Mouse (Mus musculus): ENCODE measurements at regions not wholly inside any gene's neighbourhood (a gene's known extent, or its start where the extent isn't known, plus 50 kb on each side); places are given as distances from the start of the nearest gene placed in this dataset.

DNA sequence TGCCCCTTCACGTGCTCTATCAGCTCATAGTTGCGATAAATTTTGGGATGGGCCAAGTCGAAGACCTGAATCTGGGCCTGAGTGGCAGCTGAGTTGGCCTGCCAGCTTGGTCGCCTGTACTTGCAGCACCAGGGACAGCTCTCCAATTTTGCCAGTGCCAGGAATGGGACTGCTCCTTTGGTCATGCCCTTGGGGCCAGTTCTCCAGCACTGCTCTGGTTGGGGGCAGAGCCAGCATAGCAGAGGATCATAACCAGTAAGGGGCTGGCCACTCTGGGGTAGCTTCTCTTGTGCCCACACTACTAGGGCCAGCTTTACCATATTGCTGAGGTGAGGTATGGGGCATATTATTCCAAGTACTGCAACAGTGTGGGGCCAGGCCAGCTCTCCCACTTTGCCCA, 397.0 kb upstream of the Cadm2 start:
- no peak for DNase-seq (ENCODE audit: low spot score in 2 of 2)
- intact Hi-C loops (cut with DNase I) = no loop called here

DNA sequence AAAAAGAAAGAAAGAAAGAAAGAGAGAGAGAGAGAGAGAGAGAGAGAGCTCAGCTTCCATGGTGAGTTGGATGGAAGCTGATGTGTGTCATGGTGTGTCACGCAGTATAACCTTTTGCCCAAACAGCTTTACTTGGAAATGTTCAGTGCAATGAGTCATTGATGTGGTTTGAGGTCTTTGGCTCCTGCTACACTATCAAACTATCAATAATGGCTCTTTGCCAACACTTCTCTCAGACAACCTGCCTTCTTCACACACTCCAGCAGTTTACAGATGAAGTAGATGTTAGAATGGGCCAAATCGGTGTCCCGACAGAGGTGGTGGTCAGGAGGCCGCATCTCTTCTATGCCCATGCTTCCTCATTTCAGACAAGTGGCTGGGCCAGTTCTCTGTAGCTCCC, 369.0 kb upstream of the Cadm2 start:
- intact Hi-C loops (cut with DNase I) = no loop called here
- no peak for DNase-seq (ENCODE audit: low spot score in 2 of 2)

DNA sequence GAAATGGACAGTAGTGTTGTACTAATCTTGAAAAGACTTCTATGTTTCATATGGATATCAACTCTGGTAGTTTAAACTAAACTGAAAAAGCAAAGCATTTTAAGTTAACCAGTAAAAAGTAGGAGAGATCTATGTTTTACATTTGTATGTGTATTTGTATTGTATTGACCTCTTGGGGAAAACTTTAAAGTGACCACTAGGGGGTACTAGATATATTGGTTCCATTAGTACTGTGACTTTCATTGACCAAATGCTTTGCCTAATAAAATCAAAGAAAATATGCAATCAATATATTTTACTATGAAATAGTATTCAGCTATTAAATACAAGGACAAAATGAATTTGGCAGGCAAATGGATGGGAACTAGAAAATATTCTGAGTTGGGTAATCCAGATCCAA, 355.9 kb upstream of the Cadm2 start:
- intact Hi-C loops (cut with DNase I) = no loop called here
- no peak for DNase-seq (ENCODE audit: low spot score in 2 of 2)

DNA sequence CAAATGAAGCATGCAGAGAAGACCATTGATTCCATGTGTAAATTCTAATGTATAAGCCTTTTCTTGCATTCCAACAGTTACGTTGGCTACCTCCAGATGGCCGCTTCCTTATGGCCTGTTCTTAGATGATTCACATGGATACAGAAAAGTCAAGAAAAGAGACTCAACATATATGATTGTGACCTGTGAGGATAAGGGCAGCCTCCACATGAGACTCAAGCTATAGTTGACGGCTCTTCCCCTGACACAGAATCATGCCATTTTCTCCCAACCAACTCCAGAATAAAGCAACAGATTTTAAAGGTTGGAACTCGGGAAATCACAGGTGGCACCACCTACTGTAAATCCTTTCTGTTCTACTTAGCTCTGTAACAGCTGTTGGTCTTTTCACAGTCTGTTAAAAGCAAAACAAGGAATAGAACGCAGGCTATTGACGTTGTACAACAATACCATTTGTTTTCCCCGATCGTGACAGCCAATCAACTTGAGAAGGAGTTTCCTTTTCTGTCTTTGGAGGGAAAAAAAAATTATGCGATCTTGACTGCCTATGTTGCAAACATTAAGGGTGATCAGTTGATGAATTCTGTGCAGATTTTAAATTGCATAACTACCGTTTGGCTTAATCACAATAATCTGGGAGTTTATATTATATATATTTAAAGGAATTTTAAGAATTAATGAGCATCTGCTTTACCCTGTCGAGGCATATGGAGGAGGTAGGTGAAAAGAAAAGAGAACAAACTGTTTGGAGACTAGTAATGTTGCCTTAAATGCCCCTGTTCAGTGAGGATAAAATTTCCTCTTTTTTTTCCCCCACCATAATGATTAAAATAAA, 347.8 kb upstream of the Cadm2 start:
- intact Hi-C loops (cut with DNase I) = no loop called here
- DNase-seq (ENCODE audit: low spot score in 2 of 2) = peak; percentile 11 to 15

DNA sequence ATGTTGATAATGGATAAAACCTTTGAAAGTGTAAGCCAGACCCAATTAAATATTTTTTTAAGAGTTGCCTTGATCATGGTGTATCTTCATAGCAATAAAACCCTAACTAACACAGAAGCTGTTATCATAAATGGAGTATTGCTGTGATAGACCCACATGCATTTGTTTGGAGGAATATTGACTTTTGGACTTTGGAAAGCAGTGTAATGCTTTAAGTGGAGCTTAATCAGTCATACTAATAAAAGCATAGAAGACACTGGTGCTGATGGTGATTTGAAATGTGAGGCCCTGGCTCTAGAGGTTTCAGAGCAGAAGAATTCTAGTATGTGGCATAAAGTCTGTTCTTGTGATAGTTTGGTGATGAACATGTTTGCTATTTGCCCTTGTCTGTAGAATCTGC, 328.4 kb upstream of the Cadm2 start:
- intact Hi-C loops (cut with DNase I) = no loop called here
- DNase-seq (ENCODE audit: low spot score in 2 of 2) = no peak

DNA sequence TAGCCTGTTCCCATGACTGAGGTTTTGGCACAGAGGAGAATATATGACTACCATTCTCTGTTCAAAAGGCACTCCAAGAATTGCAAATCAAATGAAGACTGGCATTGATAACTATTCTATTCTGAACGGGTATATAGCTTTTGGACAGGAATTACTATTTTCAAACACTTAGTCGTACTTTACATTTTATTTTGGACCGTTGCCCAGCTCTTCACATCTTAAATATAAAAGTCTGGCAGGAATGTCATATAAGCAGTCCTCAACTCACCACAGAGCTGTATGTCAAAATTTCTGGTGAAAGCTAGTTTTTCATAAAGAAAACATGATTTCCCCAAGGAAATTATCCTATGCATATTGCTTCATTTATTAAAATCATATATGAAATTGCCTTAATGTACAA, 323.7 kb upstream of the Cadm2 start:
- DNase-seq (ENCODE audit: low spot score in 2 of 2) = no peak

DNA sequence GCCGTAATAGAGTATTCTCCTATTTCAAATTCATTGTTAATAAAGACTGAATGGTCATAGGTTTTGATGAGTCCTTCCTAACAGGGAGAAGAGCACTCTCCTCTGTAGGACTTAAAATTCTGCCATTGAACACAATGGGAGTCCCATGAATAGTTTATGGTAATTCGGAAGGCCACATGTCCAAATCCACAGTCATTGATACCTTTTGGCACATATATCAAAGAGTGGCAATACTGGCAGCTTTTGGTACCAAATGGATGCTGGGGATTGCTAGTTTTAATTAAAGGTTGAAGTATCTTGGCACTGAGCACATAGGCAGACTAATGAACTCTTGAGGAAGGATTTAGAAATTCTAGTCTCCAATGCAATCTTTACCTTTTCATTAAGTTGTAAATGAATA, 298.5 kb upstream of the Cadm2 start:
- DNase-seq (ENCODE audit: low spot score in 2 of 2) = no peak

More for the DNA sequence above, 323.7 kb upstream of the Cadm2 start:
- intact Hi-C loops (cut with DNase I) = no loop called here

DNA sequence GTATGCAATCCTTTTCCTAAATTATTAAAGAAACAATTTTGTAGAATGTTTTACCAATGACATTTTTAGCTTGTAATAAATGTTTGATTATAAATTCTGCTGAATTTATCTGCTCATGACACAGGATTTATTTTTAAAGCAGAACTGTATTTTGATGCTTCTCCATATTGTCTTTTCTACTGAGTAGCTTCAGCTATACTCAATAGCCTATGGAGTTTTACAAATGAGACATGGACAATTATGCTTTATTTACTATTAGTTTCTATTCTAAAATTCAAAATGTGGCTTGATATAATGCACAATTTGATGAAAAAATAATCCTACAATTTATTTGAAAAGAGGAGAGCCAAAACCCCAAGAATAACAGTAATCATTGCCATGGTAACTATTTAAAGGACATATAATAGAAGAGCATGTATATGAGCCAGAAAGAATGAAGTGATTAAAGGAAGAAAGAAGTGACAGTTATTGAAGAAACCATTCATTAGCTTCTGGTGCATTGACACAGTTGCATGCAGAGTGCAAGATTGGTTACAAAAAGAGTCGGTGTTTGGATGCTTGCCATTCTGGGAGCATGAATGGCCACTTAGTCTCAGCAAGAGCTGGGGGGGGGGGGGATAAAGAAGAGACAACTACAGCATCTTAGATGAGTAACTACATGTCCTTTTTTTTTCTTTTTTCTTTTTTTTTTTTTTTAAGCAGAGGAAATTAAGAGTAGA, 250.8 kb upstream of the Cadm2 start:
- intact Hi-C loops (cut with DNase I) = no loop called here

More for the DNA sequence above, 298.5 kb upstream of the Cadm2 start:
- intact Hi-C loops (cut with DNase I) = no loop called here

DNA sequence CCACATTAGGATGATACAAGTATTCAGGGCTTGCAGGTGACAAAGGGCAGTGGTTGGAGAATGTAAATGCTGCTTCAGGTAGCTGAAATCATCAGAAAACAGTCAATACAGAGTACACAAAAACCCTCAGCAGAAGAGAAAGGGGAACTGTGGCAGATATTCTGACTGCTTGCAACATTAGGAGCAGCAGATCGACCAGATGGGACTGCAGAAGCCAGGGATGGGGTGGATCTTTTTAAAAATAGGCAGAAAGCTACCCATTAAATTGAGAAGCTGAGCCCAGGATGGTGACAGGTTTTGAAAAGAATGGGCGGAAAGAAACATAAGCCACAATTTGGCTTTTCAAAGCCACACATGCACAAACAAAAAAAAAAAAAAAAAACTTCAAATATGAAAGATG, 229.5 kb upstream of the Cadm2 start:
- intact Hi-C loops (cut with DNase I) = no loop called here

More for the DNA sequence above, 250.8 kb upstream of the Cadm2 start:
- no peak for DNase-seq (ENCODE audit: low spot score in 2 of 2)

DNA sequence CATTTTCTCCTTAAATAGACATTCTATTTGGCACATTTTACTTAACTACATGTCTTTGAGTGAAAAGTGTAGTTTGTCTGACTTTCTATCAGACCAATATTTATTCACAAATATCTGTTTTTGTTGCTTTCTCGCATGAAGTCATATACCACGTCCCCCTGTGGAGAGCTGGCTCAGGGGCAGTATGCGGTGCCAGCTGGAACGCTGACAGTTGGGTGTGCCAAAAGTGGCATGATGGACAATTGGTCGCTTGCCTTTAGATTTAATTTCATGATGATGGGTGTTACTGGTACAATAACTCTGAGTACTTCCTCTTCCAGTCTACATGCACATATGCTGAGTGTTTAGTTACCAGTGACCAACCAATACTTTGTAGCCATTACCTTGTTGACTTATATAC, 223.8 kb upstream of the Cadm2 start:
- no peak for DNase-seq (ENCODE audit: low spot score in 2 of 2)
- intact Hi-C loops (cut with DNase I) = no loop called here

More for the DNA sequence above, 229.5 kb upstream of the Cadm2 start:
- peak; percentile 11 to 12 for DNase-seq (ENCODE audit: low spot score in 2 of 2)

DNA sequence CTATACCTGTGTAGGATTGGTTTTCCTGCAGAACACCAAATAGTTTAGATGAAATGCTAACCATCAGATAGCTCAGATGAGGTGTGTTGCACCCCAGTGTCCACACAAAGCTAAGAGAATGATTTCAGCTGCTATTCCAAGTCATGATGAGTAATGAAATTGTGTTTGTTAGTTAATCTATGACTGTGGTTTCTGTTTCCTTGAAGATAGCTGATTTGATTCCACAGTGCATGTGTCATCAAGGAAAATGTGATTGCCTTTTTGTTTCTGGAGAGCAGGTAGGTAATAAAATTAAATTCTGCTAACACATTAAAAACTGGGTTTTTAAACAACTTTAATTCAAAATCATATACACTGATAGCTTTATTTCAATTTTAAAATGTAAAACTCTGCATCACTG, 176.5 kb upstream of the Cadm2 start:
- intact Hi-C loops (cut with DNase I) = no loop called here
- DNase-seq (ENCODE audit: low spot score in 2 of 2) = no peak

DNA sequence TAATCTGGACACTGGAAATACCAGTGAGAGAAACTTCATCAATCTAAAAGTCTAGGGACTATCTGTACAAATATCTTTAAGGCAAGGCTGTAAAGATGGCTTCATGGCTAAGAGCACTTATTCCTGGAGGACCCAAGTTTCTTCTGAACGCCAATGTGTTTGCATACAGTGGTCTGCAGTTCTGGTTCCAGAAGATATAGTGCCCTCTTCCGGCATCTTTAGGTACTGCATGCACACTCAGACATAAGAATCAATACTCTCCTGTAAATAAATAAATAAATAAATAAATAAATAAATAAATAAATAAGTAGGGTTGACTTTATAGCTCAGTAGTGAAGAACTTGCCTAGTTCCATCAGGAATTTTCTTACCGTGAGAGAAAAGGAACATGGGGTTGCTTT, 155.4 kb upstream of the Cadm2 start:
- intact Hi-C loops (cut with DNase I) = no loop called here
- no peak for DNase-seq (ENCODE audit: low spot score in 2 of 2)

DNA sequence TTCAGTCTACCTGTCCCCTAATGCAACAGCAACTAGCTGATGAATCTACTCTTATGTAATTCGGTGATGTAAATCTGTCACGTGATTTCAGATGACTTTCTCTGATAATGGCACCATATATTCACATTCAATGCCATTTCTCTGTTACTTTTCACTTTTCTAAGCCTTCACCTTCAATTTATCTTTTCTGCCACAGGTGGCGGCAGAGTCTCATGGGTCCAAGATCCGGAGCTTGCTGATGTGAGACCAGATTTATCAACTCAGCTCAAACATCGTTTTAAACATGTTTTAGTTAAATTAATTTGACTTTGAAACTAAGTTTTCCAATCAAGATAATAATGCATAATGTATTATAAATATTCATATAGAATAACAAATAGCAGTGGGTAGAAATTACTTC, 148.4 kb upstream of the Cadm2 start:
- intact Hi-C loops (cut with DNase I) = no loop called here
- no peak for DNase-seq (ENCODE audit: low spot score in 2 of 2)

DNA sequence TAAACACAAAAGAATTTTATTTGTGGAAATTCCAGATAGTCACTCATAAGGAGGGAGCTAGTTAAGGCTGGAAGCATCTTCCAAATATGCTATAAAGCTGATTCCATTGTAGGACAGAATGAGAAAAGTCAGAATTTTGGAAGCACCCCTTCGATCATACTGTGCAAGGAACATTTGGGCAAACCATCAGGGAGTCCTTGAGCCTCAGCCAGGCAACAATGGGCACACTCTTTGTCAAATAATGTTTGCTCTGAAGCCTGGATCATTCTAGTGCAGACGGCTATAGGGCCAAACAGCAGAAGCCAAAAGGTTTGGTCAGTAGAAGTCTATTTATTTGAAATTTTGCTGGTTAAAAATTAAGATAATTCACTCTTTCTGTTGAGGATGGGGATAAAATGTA, 114.7 kb upstream of the Cadm2 start:
- intact Hi-C loops (cut with DNase I) = no loop called here
- DNase-seq (ENCODE audit: low spot score in 2 of 2) = no peak

DNA sequence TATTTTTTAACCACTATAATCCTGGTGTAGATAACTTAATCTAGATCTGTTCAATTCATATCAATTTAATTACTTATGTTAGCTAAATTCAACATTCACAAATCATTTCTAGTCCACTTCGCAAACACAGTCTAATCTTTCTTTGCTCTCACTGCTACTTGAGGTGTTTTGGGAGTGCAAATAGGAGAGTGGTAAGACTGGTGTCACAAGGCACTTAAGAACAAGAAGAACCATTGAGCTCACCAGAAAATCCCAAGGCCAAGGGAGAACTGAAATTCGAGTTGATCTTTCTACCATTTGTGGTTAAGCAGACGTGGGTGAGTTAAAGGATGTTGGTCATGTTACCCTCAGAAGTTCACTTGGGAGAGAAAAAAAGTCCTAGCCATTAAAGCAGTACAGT, 77.9 kb upstream of the Cadm2 start:
- DNase-seq (ENCODE audit: low spot score in 2 of 2) = no peak
- intact Hi-C loops (cut with DNase I) = no loop called here
